ENCODE assay signal across 18 mouse cellular contexts in the genomic region with DNA sequence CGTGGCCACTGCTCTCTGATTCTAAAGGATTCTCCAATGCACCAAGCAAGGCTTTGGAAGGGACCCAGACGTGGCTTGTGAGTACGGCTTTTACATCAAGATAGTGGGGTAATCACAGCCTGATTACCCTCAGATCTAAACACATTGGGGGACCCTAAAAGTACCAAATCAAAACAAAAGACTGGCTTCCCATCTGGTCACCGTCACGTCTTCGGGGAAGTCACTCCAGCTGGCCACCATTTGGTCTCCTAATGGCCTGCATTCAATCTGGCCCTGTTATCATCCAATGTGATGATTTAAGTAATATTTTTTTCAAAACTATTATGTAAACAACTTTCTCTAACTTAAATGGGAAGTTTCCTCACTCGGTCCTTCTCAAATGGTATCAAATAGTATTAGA. TPM values are rescaled to one million over a fixed set of nuclear protein-coding genes. Genes with fewer than 3 reads are reported as not detected.
DNase-seq lines count a peak whose midpoint lies in the region; ATAC-seq and TF ChIP-seq lines count a peak whose summit lies in the region.
"Had no signal": no experiment of that assay in that cellular context is flagged by ENCODE, and none has a peak within 500 bp of the region (broad histone marks: within the 10 kb centered on the region; RNA-seq: fewer than 3 reads in every experiment).

No protein-coding gene starts in this region.

- 74% methylated on average over 7 of the region's 7 CpGs for WGBS in heart, embryonic 10.5 days
- WGBS in kidney, embryonic 15.5 days = 49% methylated on average over 7 of the region's 7 CpGs
- 50% methylated on average over 7 of the region's 7 CpGs for WGBS in kidney, embryonic 14.5 days
- 44% methylated on average over 7 of the region's 7 CpGs for WGBS in lung, embryonic 14.5 days

- no peak for TF ChIP-seq CTCF in lung, embryonic 14.5 days (IDR thresholded peaks at IDR 0.05; ENCODE audit: low read depth)

- no peaks in the 10 kb centered on the region for H3K9me3 ChIP-seq in heart, embryonic 10.5 days
- no peaks in the 10 kb centered on the region for H3K9me3 ChIP-seq in kidney, embryonic 15.5 days (replicated peaks)
- H3K9me3 ChIP-seq in kidney, embryonic 14.5 days (ENCODE audit: control insufficient read depth, low read length) = no peaks in the 10 kb centered on the region
- no peaks in the 10 kb centered on the region for H3K9me3 ChIP-seq in lung, embryonic 14.5 days (ENCODE audit: low read depth, low read length)
- H3K9me3 ChIP-seq: embryonic facial prominence, embryonic 13.5 days; forebrain, embryonic 12.5 days; hindbrain, embryonic 12.5 days had no signal

- no peaks in the 10 kb centered on the region for H3K4me1 ChIP-seq in heart, embryonic 10.5 days
- peaks cover 7% of the 10 kb centered on the region; the same call in 1 of the 2 replicates for H3K4me1 ChIP-seq in kidney, embryonic 15.5 days
- no peaks in the 10 kb centered on the region for H3K4me1 ChIP-seq in kidney, embryonic 14.5 days (ENCODE audit: control insufficient read depth, insufficient read depth, low read length)
- no peaks in the 10 kb centered on the region for H3K4me1 ChIP-seq in lung, embryonic 14.5 days (ENCODE audit: insufficient read depth)
- H3K4me1 ChIP-seq: embryonic facial prominence, embryonic 13.5 days; forebrain, embryonic 12.5 days had no signal

- H3K36me3 ChIP-seq in heart, embryonic 10.5 days = peaks cover 7% of the 10 kb centered on the region; the same call in 1 of the 2 replicates
- H3K36me3 ChIP-seq in kidney, embryonic 15.5 days = peaks cover 11% of the 10 kb centered on the region; the same call in 1 of the 2 replicates
- no peaks in the 10 kb centered on the region for H3K36me3 ChIP-seq in kidney, embryonic 14.5 days (ENCODE audit: control insufficient read depth, insufficient read depth, low read length)
- H3K36me3 ChIP-seq in lung, embryonic 14.5 days (ENCODE audit: insufficient read depth) = no peaks in the 10 kb centered on the region
- H3K36me3 ChIP-seq: embryonic facial prominence, embryonic 13.5 days; forebrain, embryonic 12.5 days had no signal

- peak; percentile 45 for DNase-seq in heart, adult 8-10 months (ENCODE audit: low spot score)
- DNase-seq in heart, embryonic 10.5 days (ENCODE audit: low spot score) = no peak
- DNase-seq in lung, embryonic 14.5 days = peak; percentile 56
- no peak for DNase-seq in lung, postnatal 36 days
- DNase-seq: adrenal gland, adult 2 months; adrenal gland, postnatal 25 days; cerebellum, adult 18-20 months; cerebellum, adult 9-11 months; cerebellum, postnatal 36 days; gastrocnemius, postnatal 10 days had no signal

- H3K4me2 ChIP-seq in kidney, embryonic 15.5 days = no peak overlapping the region
- no peak overlapping the region for H3K4me2 ChIP-seq in kidney, embryonic 14.5 days (replicated peaks; ENCODE audit: low read depth, low read length)
- no peak overlapping the region for H3K4me2 ChIP-seq in lung, embryonic 14.5 days
- H3K4me2 ChIP-seq: embryonic facial prominence, embryonic 13.5 days; forebrain, embryonic 12.5 days; hindbrain, embryonic 12.5 days had no signal

- ATAC-seq in kidney, embryonic 15.5 days (replicated peaks; ENCODE audit: low FRiP score) = no peak
- no peak for ATAC-seq in kidney, embryonic 14.5 days (ENCODE audit: low FRiP score, low TSS enrichment)
- ATAC-seq in lung, embryonic 14.5 days (ENCODE audit: insufficient read depth) = no peak
- ATAC-seq: forebrain, embryonic 16.5 days; hindbrain, embryonic 16.5 days; inflammation-experienced regulatory T-cells, adult 6 months had no signal

- no peak overlapping the region for H3K4me3 ChIP-seq in heart, embryonic 10.5 days
- no peak overlapping the region for H3K4me3 ChIP-seq in kidney, embryonic 15.5 days (replicated peaks)
- no peak overlapping the region for H3K4me3 ChIP-seq in kidney, embryonic 14.5 days (ENCODE audit: low read length)
- no peak overlapping the region for H3K4me3 ChIP-seq in lung, embryonic 14.5 days (ENCODE audit: low read depth, low read length)
- H3K4me3 ChIP-seq: embryonic facial prominence, embryonic 13.5 days; forebrain, embryonic 12.5 days; hindbrain, embryonic 12.5 days had no signal

- no peaks in the 10 kb centered on the region for H3K27me3 ChIP-seq in heart, embryonic 10.5 days (ENCODE audit: insufficient read depth, poor library complexity, severe bottlenecking)
- H3K27me3 ChIP-seq in kidney, embryonic 15.5 days = no peaks in the 10 kb centered on the region
- H3K27me3 ChIP-seq in kidney, embryonic 14.5 days (ENCODE audit: control insufficient read depth, insufficient read depth, low read length) = no peaks in the 10 kb centered on the region
- no peaks in the 10 kb centered on the region for H3K27me3 ChIP-seq in lung, embryonic 14.5 days (ENCODE audit: insufficient read depth, low read length)
- H3K27me3 ChIP-seq: embryonic facial prominence, embryonic 13.5 days; forebrain, embryonic 12.5 days; hindbrain, embryonic 12.5 days had no signal

- no peak overlapping the region for H3K9ac ChIP-seq in kidney, embryonic 15.5 days
- no peak overlapping the region for H3K9ac ChIP-seq in kidney, embryonic 14.5 days (ENCODE audit: low read depth, low read length)
- no peak overlapping the region for H3K9ac ChIP-seq in lung, embryonic 14.5 days
- H3K9ac ChIP-seq: embryonic facial prominence, embryonic 13.5 days; forebrain, embryonic 12.5 days; hindbrain, embryonic 12.5 days had no signal

- H3K27ac ChIP-seq in heart, embryonic 10.5 days = no peak overlapping the region
- 0 out of 2 replicates have a peak overlapping the region, but pooled peaks have one; percentile 20 for H3K27ac ChIP-seq in kidney, embryonic 15.5 days
- no peak overlapping the region for H3K27ac ChIP-seq in kidney, embryonic 14.5 days (ENCODE audit: low read depth, low read length)
- H3K27ac ChIP-seq in lung, embryonic 14.5 days (ENCODE audit: low read depth) = no peak overlapping the region
- H3K27ac ChIP-seq: embryonic facial prominence, embryonic 13.5 days; forebrain, embryonic 12.5 days; hindbrain, embryonic 12.5 days had no signal

RNA-seq across cellular contexts. Expression of gene Akap7, which starts 24.3 kb away (rescaled TPM):
- 10 to 100 TPM; 58.9 to 68.6 (median 63.2) TPM for total RNA-seq in heart, adult 8-10 months (2022)
- polyA plus RNA-seq in heart, embryonic 10.5 days (2016; fragmentation: Nextera tagmentation; extraction: Ambion mirVana) = 18.4 and 24.6 TPM in 2 replicates
- polyA plus RNA-seq in kidney, embryonic 15.5 days (2015; fragmentation: Nextera tagmentation; extraction: Ambion mirVana) = 20.6 and 26.7 TPM in 2 replicates
- polyA plus RNA-seq in kidney, embryonic 14.5 days (2014; fragmentation: Nextera tagmentation; extraction: Ambion mirVana) = 27.0 and 30.3 TPM in 2 replicates
- polyA plus RNA-seq in lung, embryonic 14.5 days (2014; fragmentation: Nextera tagmentation; extraction: Ambion mirVana) = 27.7 and 29.6 TPM in 2 replicates

Comparison
In these comparisons a context has a peak if more than half of its experiments do, and no peak if none do; other contexts are left out.
1. DNase-seq: peak in heart, adult 8-10 months (single experiment) and lung, embryonic 14.5 days (single experiment); none in heart, embryonic 10.5 days (single experiment) and lung, postnatal 36 days (single experiment).